Mouse (Mus musculus) natural killer cell, adult 2 months (primary cell): ENCODE data around the gene Cutal.

Experiments used
- DNase-seq, 2 experiments: peaks; one replicate each; pipeline ENCODE4 v3.0.0; 2022; ENCODE audit warnings: low spot score in 2 of 2

The Cutal gene

DNA sequence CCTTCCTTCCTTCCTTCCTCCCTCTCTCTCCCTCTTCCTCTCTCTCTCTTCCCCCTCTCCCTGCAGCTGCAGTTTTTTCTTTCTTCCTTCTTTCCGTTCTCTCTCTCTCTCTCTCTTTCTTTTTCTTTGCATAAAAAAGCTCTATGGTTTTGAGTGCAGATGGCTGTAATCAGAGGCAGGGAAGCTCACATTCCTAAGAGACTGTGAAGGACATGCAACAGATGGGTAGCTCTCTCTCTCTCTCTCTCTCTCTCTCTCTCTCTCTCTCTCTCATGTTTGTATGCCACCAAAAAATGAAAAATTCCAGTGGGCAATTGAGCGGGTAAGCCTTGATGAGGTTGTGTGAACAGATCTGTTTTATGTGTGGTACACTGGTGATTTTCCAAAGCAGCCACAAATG is 10.0 kb downstream of the Cutal start:
- DNase-seq, result no peak

DNA sequence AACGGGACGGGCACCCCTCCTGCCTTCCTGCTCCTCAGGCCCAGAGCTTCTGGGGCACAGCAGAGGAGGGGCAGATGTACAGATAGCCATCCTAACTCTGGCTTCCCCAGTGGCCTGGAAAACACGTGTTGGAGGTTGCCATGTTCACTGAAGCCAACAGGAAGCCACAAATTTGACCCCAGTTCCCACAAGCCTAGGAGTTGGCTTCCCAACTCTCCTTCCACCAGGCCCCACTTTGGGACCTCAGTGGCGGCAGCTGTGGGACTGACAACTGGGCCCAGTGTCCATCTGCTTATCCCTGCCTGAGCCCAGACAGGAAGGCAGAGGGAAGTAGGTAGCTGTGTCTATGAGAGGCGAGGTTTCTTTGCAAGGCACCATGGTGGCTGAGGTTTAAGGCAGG is 19.8 kb downstream of the Cutal start:
- no peak for DNase-seq

DNA sequence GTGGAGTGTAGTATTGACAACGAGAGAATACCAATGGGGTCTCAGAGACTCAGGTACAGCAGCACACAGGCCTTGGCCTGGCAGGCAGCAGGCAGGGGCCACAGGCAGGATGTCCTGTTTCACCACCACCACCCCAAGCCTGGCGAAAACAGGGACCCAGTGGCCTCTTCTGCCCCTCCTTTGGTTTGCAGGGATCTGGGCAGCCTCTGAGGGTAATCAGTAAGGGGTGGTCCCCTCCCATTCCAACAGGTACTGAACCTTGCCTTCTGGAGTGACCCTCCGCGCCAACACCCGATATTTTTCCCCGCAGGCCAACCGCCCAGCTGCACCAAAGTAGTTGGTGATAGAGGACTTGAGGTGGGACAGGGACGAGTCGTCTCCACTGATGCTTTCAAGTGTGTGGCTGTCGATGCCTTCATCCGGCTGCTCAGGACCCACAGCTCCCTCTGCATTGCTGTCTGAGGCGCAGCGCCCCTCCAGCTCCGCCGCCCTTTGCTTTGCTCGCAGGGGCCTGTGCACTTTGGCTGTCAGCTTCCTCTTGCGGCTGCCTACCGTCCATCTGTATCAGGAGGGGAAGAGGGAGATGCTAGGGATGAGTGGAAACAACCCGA is 21.4 kb downstream of the Cutal start:
- no peak for DNase-seq

DNA sequence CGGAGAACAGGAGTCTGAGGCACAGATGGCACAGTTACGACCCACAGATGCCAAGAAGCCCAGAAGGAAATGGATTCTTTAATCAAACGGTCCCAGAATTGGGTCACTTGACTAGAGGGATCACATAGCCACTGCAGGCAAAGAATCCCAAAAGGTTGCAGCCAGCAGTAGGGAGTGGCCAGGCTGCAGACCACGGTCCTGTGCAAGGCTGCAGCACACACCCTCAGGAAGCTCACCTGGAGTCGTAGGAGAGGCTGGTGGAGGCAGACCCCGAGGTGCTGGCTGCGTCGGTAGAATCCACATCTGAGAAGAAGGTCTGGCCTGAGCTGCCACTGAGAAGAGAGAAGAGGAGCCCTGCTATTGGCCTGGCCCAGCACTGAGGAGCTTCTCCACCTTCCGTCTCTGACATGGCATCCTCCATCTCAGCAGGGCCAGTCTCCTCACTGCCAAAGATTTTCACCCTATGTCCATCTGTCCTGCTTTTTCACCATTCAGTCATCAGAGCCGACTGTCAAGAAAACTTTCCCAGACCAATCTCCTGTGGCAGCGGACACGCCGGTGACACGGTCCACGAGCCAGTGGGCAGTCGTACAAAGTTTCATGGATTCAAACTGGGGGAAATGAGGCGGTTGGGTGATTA is 22.7 kb downstream of the Cutal start:
- DNase-seq, result no peak

DNA sequence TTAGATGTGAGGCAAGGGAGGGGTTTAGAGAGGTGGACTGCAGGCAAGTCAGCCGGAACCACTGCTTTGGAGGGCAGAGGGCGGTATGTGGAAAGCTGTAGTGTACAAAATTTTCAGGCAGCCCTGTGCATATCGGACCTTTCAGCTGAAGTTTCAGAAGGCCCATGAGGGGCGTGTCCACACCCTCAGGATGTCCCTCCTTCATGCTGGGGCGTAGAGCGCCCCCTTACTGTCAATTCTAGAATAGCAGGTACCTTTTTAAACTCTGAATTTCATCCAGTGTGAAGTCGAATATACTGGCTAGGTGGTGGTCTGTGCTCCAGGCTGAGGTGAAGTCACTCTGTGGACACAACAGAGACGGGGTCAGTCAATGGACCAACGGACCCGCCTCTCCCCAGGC is 23.6 kb downstream of the Cutal start:
- peak; percentile 37 to 53 for DNase-seq

DNA sequence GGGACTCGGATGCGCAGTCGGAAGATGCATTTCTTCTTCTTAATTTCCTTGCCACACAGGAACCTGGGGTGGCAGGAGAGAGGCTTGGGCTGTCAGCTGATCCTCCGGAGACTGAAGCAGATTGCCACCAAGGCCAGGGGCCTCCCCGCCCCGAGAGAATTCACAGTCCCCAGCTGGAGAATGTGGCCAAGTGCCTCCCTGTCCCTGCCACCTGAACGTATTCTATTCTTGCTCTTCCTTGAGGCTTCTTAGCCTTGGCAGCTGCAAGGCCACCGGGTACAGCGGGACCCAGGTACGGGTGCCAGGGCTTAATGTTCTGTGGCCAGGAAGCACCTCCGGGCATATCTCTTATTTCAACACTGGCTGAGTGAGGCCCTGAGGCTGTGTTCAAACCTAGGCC is 25.5 kb downstream of the Cutal start:
- DNase-seq, result no peak

DNA sequence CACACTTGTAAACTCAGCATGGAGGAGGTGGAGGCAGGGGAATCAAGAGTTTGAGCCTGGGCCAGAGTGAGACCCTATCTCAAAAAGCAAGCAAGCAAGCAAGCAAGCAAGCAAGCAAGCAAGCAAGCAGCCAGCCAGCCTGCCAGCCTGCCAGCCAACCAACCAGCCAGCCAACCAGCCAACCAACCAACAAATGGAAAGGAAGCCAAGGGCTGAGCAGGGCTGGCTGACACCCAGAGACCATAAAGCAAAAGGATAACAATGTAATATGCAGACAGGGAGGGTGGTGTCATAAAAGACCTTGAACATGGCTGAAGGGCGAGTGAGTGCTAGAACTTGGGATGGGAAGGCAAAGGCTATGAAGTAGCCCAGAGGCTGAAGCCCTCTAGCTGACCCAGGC is 26.2 kb downstream of the Cutal start:
- no peak for DNase-seq

DNA sequence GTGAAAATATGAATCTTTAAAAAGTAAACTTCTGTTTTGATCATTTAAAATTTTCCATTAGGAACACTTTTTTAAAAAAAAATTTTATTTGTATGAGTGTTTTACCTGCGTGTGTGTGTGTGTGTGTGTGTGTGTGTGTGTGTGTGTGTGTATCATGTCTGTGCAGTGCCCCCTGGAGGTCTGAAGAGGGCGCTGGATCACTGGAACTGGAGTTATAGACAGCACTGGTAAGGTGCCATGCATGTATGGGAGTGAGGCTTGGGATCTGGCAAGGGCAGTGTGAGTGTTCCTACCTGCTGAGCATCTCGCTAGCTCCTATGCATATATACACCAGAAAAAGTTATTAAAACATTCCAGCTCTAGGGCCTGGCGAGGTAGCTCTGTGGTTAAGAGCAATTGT is 27.5 kb downstream of the Cutal start:
- no peak for DNase-seq

DNA sequence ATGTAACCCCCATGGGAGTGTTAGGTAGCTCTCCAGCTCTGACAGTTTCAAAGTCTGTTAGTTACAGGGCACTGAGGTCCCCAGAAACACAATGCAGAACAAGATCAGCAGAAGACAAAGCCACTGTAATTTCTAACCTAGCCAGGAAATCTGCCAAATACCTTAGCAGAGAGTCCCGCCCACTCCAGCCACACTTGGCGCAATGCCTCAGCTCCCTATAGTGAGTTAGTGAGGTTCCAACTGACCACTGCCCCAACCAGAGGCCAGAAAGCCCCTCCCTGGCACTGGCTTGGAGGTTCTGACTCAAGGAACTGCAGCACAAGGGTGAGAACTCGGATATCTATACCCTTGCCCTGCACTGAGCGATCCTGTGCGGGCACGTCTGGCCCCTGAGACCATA is 28.5 kb downstream of the Cutal start:
- no peak for DNase-seq

DNA sequence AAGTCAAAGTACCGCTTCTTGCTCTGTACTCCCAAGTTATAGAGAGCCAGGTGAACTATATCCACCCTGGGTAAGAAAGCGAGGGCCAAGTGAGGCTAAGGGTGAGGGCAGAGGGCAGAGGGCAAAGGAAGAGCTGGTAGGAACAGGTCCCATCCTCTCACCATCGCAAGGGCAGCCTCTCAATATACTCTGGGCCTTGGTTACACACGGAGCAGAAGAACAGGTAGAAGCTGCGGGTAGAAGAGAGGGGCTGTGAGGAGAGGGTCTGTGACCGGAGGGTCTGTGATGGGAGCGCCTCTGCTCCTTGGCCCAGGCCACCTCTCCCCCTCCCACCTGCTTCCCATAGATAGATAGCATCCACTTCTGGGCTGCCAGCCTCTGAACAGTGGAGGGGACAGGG is 29.0 kb downstream of the Cutal start:
- no peak for DNase-seq

DNA sequence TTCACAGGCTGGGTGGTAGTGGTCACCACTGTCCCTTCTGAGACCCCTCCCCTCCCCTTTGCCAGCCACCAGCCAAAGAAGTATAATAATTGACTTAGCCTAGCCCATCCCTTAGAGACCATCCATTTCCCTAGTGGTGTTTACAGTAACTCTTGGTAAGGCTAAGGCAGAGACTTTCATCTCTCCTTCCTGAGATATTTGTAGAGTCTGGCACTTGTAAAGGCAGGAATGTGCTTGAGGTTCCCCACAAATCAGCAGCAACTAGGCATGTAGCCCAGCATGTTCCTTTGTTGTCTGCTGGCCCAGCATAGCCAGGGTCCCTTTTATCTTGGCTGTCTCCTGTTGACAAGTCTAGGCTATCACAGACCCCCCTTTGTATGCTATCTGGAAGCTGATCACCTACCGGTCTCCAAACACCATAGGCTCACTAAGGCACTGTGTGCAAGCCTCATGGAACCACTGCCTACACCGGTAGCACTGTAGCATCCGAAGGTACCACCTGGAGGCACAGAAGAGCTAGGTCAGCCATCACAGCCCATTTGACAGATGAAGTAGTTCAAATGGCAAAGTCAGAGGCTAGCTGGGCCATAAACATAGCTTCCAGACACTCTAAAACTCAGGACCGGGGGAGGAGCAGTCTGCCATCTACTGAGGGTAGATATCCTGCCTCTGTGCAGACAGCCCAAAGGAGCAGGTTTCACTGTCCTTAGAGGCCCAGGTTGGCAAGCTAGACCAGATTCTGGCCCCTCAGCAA is 29.6 kb downstream of the Cutal start:
- DNase-seq, result no peak

DNA sequence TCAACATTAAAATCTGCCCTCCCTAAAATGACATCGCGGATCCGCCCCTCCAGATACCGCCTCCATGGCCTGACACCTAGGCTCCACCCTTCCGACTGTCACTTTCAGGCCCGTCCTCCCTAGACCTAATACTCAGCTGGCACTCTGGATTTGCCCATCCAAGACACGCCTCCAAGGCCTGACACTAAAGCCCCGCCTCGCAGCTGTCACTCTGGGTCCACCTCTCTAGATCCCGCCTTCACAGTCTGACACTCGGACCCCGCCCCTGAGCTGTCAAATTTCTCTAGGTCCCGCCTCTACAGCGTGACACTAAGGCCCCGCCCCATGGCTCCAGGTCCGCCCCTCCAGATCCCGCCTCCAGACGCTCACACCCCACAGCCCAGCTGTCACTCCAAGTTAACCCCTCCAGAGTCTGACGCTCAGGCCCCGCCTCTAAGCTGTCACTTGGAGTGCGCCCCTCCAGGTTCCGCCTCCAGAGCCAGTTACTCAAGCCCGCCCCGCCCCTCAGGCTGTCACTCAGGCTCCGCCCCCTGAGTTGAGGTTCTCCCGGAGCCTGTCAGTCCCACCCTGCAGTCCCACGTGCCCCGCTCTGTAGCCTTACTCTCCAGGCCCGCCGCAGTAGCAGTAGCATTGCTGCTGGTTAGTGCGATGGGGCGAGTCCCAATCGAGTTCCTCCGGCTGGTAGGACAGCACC is 30.8 kb downstream of the Cutal start:
- peak; percentile 98 to 99 for DNase-seq

DNA sequence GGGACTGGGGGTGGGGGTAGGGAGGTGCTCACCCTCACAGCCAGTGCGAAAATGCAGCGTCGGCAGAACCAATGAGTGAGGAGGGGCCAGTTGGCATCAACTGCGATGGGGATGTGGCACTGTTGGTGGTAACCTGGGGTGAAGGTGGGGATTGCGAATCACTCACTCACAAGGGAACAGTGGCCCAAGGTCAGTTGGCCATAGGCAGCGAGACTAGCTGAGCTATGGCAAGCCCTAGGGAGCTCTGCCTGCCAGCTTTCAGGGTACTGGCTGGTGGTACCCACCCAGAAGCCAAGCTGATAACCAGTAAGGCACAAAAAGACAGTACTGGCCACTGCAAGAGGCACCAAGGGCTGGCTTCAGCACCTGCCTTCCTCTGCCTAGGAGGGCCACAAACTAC is 32.2 kb downstream of the Cutal start:
- DNase-seq, result no peak

DNA sequence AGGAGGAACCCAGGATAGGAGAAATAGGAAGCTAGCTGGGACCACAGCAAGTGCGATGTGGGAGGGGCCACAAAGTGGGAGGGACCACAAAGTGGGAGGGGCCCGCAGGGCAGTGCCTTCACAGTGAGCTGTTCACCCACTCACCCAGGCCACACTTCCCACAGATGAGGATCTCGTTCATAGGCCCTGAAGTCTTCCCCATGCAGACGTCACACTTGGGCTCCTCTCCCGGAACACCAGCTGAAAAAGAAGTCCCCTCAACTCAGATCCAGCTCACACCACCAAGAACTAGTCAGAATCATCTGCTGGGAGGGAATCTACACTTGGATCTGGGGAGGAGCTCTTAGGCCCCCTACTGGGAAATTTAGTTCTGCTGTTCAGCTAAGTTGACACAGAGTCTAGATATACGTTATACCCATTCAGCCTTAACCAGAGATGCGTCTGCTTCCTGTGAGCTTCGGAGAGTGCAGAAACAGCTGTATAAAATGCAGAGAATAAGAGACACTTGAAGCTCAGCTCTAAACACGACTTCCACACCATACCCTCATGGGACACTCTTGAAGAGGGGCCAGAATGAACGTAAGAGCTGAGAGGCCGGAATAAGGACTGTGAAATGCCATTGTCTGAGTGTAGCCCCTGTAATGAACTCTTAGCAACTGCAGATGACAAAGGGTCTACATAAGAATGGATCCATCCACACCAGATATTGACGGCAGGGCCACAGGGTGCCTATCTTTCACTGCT is 32.8 kb downstream of the Cutal start:
- peak; percentile 44 to 75 for DNase-seq

DNA sequence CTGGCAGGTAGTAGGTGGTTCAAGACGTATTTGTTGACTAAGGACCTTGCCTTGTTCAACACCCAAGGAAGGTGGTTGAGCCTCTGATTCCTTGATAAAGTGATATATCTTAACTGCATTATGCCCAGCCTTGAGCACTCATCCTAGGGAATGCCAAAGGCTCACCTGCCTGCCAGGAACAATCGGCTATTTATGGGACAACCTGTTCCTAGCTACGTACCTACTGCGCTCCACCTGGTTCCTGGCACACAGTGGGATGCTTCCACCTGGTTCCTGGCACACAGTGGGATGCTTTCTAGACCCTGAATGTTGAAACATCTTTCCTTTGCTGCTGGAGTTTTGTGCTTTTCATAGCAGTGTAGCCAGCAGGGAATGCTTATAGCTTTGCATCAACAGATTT is 35.5 kb downstream of the Cutal start:
- no peak for DNase-seq

DNA sequence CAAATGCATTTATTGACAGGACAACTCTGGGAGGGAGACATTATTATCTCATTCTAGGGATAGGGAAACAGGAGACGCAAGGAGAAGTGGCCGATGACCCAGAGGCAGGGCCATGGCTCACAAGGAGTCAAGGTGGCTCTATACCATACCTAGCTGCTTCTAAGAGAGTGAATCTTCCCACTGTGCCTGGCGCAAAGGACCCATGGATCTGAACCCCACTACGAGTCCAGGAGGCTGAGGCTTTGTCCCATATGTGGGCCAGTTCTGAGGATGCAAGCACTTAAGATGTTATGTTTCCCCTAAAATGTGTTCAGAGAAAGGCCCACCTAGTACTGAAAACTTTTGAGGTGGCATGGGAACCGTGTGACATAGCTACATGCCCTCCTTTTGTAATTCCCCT is 37.7 kb downstream of the Cutal start:
- no peak for DNase-seq

DNA sequence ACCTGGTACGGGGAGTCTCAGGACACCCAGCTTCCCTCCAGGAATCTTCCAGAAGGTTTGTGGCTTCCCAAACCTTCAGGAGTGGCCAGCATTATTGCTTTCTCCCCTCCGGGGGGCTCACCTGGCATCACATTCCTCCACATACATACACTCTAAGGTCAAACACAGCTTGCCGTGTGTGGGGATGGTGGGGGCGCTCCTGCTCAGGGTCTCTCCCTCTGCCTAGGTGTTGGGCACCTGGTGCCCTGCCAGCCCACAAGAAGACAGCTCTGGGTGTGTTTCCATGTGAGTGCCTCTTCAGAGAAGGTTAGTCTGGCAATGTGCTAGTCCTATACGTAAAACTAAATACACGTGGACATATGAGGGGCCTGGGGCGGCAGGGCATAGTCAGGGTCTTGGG is 38.4 kb downstream of the Cutal start:
- DNase-seq, result no peak

DNA sequence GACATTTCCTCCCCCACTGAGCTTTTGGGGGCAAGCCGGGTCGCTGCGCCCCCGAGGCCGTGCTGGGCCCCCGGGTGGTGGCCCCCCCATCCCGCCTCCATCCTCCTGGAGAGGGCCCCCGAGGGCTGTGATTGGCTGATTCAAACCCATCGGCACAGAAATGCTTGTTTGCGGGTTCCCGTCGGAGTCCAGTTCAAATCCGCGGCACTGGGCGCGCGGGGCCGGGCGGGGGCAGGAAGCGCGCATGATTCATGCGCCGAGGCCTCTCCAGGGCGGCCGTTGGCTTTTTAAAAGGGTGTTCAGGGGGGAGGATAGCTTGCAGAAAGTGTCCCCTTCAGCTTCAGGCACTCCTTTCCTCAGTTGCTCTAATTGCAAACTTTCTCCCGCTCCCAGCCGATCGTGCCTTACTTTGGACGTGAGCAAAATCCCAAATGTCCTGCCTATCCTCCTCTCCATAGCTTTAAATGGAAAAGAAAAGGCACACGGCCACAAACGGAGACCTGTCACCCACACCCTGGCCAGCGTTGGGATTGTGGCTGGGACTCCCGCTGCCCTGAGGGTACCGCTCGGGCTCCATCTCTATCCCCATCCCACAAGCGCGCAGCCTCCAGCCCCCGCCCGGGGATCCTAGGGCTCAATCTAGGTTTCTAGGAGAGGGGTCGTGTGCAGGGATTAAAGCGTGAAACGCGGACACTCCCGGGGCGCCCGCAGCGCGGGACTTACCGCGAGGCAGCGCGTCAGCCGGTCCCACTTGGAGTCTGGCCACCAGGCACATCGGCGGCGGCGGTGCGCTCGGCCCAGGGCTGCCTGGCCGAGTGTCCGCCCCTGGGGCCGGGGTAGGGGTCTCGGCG is 39.2 kb downstream of the Cutal start, which contains the start of gene Phf19:
Gene Phf19 (minus strand): TSS at position 809 of the 851 bp plus-strand sequence.
- peak; percentile 62 to 63 for DNase-seq

DNA sequence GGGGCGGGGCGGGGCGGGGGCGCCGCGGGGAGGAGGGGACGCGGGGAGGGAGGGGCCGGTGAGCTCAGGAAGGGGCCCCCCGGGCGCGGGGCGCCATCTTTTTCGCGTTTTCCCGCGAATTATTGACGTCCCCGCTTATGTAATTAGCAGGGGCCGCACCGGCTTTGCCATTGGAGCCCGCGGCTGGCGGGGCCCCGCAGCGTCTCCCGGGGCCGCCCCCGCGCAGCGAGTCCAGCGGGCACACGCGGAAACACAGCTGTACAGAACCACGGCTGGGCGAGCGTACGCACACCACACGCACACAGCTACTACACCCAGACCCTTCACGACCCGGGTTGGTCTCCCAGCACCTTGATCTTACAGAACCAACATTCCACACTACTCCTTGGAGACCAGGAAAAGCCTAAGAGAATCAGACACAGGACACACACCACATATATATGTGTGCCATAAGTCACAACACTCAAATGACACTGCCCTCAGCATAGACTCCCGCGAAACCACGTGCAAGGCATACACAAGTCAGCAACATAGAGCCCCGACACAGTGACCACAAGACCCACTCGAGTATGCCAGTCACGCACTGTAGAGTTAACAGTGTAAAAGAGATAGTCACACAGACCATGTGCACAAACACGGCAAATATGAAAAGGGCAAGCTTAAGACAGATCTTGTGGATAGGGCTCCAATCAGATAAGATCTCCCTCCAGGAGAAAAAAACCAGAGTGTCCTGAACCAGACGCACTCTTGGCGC is 40.0 kb downstream of the Cutal start:
- peak; percentile 38 to 53 for DNase-seq

DNA sequence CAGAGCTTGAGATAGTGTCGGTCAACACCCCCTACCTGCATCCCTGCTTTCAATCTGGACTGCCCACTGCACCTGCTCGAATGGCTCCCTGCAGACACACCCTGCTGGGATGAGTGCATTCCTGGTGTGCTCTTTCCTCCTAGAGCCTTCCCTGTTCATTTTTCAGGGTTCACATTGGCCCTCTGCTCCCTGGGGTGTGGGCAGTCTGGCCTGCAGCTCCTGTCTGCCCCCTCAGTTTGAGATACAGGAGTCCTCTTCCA is 40.6 kb downstream of the Cutal start:
- no peak for DNase-seq
